Mouse (Mus musculus) stomach, embryonic 15.5 days (tissue): ENCODE results near the gene Gm10772. TPM values are rescaled to one million over a fixed set of nuclear protein-coding genes. Genes with fewer than 3 reads are reported as not detected.
"Not testable (repeated sequence)": the region's sequence is repeated elsewhere in the genome, so short reads cannot be mapped to it uniquely, and the experiment has no call there.

Source experiments
- ATAC-seq: fragments of 200-750 bp; cut with Nextera tagmentation; 2 replicates; pipeline ENCODE4 v1.8.0; 2017; ENCODE audit warnings: low read depth, moderate number of reproducible peaks, moderate TSS enrichment; ENCODE audit not compliant: insufficient read depth, low FRiP score
- H3K27ac ChIP-seq: fragments of 300-500 bp; sonication (generic); 2 replicates; pipeline ENCODE4 v1.5.1; 2015; ENCODE audit warnings: mild to moderate bottlenecking, inconsistent platforms
- H3K27me3 ChIP-seq: fragments of 300-500 bp; sonication (generic); replicated peaks from 2 replicates; pipeline ENCODE4 v1.6.1; 2015; ENCODE audit warnings: inconsistent platforms
- H3K36me3 ChIP-seq: fragments of 300-500 bp; sonication (generic); 2 replicates; pipeline ENCODE4 v1.6.1; 2015; ENCODE audit warnings: inconsistent platforms
- H3K4me1 ChIP-seq: fragments of 300-500 bp; sonication (generic); 2 replicates; pipeline ENCODE4 v1.6.1; 2015; ENCODE audit warnings: inconsistent platforms
- H3K4me2 ChIP-seq: fragments of 300-500 bp; sonication (generic); 2 replicates; pipeline ENCODE4 v1.6.1; 2015; ENCODE audit warnings: mild to moderate bottlenecking, inconsistent platforms
- H3K4me3 ChIP-seq: fragments of 300-500 bp; sonication (generic); replicated peaks from 2 replicates; pipeline ENCODE4 v1.5.1; 2015; ENCODE audit warnings: inconsistent platforms
- H3K9ac ChIP-seq: fragments of 300-500 bp; sonication (generic); 2 replicates; pipeline ENCODE4 v1.6.1; 2015; ENCODE audit warnings: inconsistent platforms
- H3K9me3 ChIP-seq: fragments of 300-500 bp; sonication (generic); 2 replicates; pipeline ENCODE4 v1.6.1; 2016; ENCODE audit warnings: inconsistent platforms
- WGBS: fragments of 180-500 bp; shearing (Covaris S2); methylation state at CpG from one replicate; pipeline ENCODE4 v1.1.7; 2015; 5-methylcytosine and 5-hydroxymethylcytosine counted together
- polyA plus RNA-seq: library from polyadenylated mRNA; unstranded; fragments of >200 nt; fragmentation: Nextera tagmentation; extraction: Ambion mirVana; gene quantifications from 2 replicates; pipeline ENCODE4 v1.2.1, GENCODE M21; 2015

Gm10772 gene
- not detected in 2 replicates for polyA plus RNA-seq

DNA sequence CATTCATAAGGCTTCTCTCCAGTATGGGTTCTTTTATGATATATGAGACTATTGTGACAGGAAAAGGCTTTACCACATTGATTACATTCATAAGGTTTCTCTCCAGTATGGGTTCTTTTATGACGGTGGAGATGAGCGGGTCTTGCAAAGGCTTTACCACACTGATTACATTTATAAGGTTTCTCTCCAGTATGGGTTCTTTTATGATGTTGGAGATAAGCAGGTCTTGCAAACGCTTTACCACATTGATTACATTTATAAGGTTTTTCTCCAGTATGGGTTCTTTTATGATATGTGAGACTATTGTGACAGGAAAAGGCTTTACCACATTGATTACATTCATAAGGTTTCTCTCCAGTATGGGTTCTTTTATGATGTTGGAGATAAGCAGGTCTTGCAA is at the start of gene Gm10772:
Gene Gm10772 (minus strand): TSS at position 101 of the 400 bp plus-strand sequence.
- H3K27me3 ChIP-seq, H3K9ac ChIP-seq, H3K4me3 ChIP-seq, H3K4me1 ChIP-seq, H3K4me2 ChIP-seq, ATAC-seq, H3K27ac ChIP-seq, H3K36me3 ChIP-seq, H3K9me3 ChIP-seq: not testable (repeated sequence)
- 100% methylated on average over 2 of the region's 3 CpGs for WGBS

DNA sequence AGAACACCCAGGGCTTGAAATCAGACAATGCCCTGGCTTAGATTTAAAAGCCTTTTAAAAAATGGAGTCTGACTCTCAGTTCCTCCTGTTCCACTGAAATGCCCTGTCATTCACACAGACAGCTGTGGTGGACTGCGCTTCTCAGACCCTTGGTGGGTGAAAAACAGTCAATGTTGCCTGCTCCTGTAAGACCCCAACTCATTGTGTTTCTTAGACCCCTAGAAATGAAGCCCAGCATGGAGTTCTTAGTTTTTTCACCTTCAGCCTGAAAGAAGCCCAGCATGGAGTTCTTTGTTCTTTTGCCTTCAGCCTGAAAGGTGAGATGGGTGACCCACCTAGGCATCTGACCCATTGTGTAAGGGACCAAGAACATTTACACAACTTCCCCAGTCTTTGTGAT is 36.5 kb upstream of the Gm10772 start:
- WGBS = no CpG with 5 or more reads among the region's 1 CpGs
- ATAC-seq, H3K9me3 ChIP-seq: not testable (repeated sequence)

DNA sequence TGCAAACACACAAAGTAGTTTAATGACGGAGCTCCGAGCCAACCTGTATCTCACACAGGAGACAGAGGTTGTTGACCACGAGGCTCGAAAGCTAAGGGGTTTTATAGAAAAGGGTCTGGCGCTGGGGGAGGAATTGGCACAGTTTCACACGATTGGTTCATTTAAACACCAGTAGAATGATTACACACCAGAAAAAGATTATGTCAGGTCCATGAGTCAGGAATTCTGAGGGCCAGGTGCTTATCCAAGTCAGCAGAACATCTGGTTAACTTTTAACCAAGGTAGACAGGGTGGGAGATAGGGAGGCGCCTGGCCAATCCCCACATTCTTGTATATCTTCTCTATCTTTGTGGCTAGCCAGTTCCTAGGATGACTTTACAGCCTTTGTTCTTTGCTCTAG is 35.8 kb upstream of the Gm10772 start:
- not testable (repeated sequence) for H3K27me3 ChIP-seq, H3K4me1 ChIP-seq, H3K36me3 ChIP-seq, H3K27ac ChIP-seq, H3K4me3 ChIP-seq, H3K4me2 ChIP-seq, H3K9me3 ChIP-seq, H3K9ac ChIP-seq, ATAC-seq
- 78% methylated on average over 5 of the region's 7 CpGs for WGBS

More for the DNA sequence above, 36.5 kb upstream of the Gm10772 start:
- H3K4me2 ChIP-seq, H3K4me3 ChIP-seq, H3K4me1 ChIP-seq, H3K36me3 ChIP-seq, H3K27ac ChIP-seq, H3K9ac ChIP-seq, H3K27me3 ChIP-seq: not testable (repeated sequence)

DNA sequence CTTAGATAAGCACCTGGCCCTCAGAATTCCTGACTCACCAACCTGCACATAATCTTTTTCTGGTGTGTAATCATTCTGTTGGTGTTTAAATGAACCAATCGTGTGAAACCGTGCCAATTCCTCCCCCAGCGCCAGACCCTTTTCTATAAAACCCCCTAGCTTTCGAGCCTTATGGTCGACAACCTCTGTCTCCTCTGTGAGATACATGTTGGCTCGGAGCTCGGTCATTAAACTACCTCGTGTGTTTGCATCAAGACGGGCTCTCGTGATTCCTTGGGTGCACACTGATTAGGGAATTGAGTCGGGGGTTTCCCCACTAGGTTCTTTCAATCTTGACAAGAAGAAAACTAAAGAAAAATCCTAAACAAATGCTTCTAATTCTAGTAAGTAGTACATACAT is 13.0 kb downstream of the Gm10772 start:
- Histone ChIP-seq H3K9me3 (no peaks in the 10 kb centered on the region), H3K36me3 (no peaks in the 10 kb centered on the region), H3K27ac (no peak overlapping the region), H3K9ac (no peak overlapping the region), H3K4me1 (no peaks in the 10 kb centered on the region), H3K4me3 (no peak overlapping the region), H3K27me3 (no peaks in the 10 kb centered on the region), H3K4me2 (no peak overlapping the region)
- no peak for ATAC-seq
- no CpG with 5 or more reads among the region's 11 CpGs for WGBS

DNA sequence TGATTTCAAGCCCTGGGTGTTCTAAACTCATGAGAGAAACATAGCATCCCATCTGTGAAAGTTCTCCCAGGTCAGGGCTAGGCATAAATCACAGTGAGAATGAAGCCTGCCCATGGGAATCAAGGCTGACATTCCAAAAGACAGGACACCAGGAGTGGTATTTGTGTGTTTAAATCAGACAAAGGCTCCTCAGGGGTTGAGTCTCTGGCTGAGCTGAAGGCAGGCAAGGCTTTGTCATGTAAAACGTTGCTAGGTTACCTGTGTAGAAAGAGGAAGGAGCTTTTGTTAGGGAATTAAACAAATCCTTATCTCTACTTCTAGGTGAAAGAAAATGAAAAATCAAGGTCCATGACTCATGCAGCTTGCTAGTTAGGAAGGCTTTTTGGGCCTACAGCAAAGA is 13.6 kb downstream of the Gm10772 start:
- not testable (repeated sequence) for H3K9me3 ChIP-seq, ATAC-seq, H3K36me3 ChIP-seq, H3K27me3 ChIP-seq, H3K4me1 ChIP-seq, H3K9ac ChIP-seq, H3K4me2 ChIP-seq, H3K4me3 ChIP-seq, H3K27ac ChIP-seq
- WGBS = no CpG with 5 or more reads among the region's 1 CpGs

DNA sequence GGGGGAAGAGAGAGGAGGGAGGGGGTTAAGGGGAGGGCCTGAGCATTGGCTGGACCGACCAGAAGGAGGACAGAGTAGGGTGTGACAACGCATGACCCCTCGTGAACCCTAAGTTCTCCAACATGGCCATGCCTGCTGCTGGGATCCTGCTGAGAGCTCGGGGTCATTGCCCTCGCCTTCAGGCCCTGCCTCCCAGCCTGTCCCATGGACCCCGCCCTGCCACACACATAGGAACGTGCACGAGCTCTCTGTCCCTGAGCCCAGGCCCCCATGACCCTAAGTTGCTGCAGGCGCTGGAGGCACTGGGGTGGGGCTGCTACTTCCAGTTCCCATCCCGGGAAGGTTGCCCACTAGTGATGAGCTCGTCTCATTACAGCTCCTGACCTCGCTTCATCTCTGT is 48.2 kb downstream of the Gm10772 start:
- H3K9ac ChIP-seq, H3K27ac ChIP-seq, H3K4me2 ChIP-seq, H3K4me1 ChIP-seq, H3K4me3 ChIP-seq, ATAC-seq, H3K36me3 ChIP-seq, H3K9me3 ChIP-seq, H3K27me3 ChIP-seq: not testable (repeated sequence)
- 87% methylated on average over 7 of the region's 12 CpGs for WGBS

Other genes with a start within 250 kb of the Gm10772 start
- not detected in 2 replicates for gene Gm10324, start 108.0 kb downstream of the Gm10772 start, polyA plus RNA-seq
- not detected in 2 replicates for gene 2410141K09Rik, start 213.5 kb upstream of the Gm10772 start, polyA plus RNA-seq